Mouse (Mus musculus) cerebellum, adult 2 months (tissue): ENCODE results near the gene Ranbp10.
A peak's percentile ranks its signal among the peaks of the same experiment; 100 is the strongest.

Source experiments
- CTCF ChIP-seq: fragments of 200-500 bp; IDR thresholded peaks from 2 replicates; pipeline ENCODE4 v1.5.1; 2011; ENCODE audit warnings: low read depth, mild to moderate bottlenecking, control low read depth, low read length, moderate library complexity, borderline replicate concordance; ENCODE audit not compliant: insufficient read depth
- POLR2A ChIP-seq: fragments of 200-500 bp; IDR thresholded peaks from 2 replicates; pipeline ENCODE4 v1.6.1; 2011; ENCODE audit warnings: low read length, control low read depth, borderline replicate concordance; ENCODE audit not compliant: insufficient read depth

DNA sequence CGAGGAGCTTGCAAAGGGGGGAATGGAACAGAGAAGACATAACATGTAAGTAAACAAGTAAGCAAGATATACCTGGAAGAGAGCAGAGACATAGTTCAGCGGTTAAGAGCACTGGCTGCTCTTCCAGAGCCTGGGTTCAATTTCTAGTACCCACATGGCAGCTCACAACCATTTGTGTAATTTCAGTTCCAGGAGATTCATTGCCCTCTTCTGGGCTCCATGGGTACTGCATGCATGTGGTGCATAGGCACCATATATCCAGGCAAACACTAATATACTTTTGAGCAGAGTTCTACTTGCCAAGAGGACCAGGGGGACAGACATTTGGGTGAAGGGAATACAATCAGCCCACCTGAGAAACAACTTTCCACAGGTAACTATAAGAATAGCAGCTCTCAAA lies 38.9 kb downstream of the Ranbp10 start:
- TF ChIP-seq CTCF (peak; percentile 44; the same call in 1 of the 2 replicates), POLR2A (no peak)
